Mouse (Mus musculus): ENCODE results near the gene Psmd5.
A peak's percentile ranks its signal among the peaks of the same experiment; 100 is the strongest.
"Not testable (repeated sequence)": the region's sequence is repeated elsewhere in the genome, so short reads cannot be mapped to it uniquely, and the experiment has no call there.

The Psmd5 gene

GRCm38 (mm10) chr2:34826460-34827231 is 48.1 kb downstream of the Psmd5 start:
- DNase-seq (ENCODE audit: low spot score) = no peak

- DNase-seq (ENCODE audit: low spot score) = peak; percentile 72
Measured at GRCm38 (mm10) chr2:34825827-34826459, 48.8 kb downstream of the Psmd5 start, which contains the start of gene Fbxw2. Gene Fbxw2 (minus strand): TSS chr2:34826311.

GRCm38 (mm10) chr2:34818492-34818891 is 56.3 kb downstream of the Psmd5 start:
- no peak for DNase-seq (ENCODE audit: low spot score)

GRCm38 (mm10) chr2:34815893-34816292 is 58.9 kb downstream of the Psmd5 start:
- not testable (repeated sequence) for DNase-seq (ENCODE audit: low spot score)

- no peak for DNase-seq (ENCODE audit: low spot score)
Measured at GRCm38 (mm10) chr2:34812706-34813105, 62.1 kb downstream of the Psmd5 start.

- DNase-seq (ENCODE audit: low spot score) = no peak
Measured at GRCm38 (mm10) chr2:34810775-34811174, 64.0 kb downstream of the Psmd5 start.

- DNase-seq (ENCODE audit: low spot score) = no peak
Measured at GRCm38 (mm10) chr2:34809568-34809967, 65.2 kb downstream of the Psmd5 start.

- DNase-seq (ENCODE audit: low spot score) = no peak
Measured at GRCm38 (mm10) chr2:34808057-34808456, 66.7 kb downstream of the Psmd5 start.

GRCm38 (mm10) chr2:34805364-34805950 is 69.3 kb downstream of the Psmd5 start:
- no peak for DNase-seq (ENCODE audit: low spot score)

GRCm38 (mm10) chr2:34804815-34805214 is 70.0 kb downstream of the Psmd5 start:
- DNase-seq (ENCODE audit: low spot score) = no peak

- no peak for DNase-seq (ENCODE audit: low spot score)
Measured at GRCm38 (mm10) chr2:34804172-34804571, 70.6 kb downstream of the Psmd5 start.

GRCm38 (mm10) chr2:34803746-34804145 is 71.0 kb downstream of the Psmd5 start:
- no peak for DNase-seq (ENCODE audit: low spot score)

GRCm38 (mm10) chr2:34802565-34803245 is 72.1 kb downstream of the Psmd5 start:
- not testable (repeated sequence) for DNase-seq (ENCODE audit: low spot score)

GRCm38 (mm10) chr2:34801516-34802482 is 73.0 kb downstream of the Psmd5 start:
- DNase-seq (ENCODE audit: low spot score) = peak; percentile 86

- no peak for DNase-seq (ENCODE audit: low spot score)
Measured at GRCm38 (mm10) chr2:34800371-34800770, 74.4 kb downstream of the Psmd5 start.

Data from ovary, postnatal 10 days (tissue).